Mouse (Mus musculus): ENCODE data around the gene Fam180a. TPM values are rescaled to one million over a fixed set of nuclear protein-coding genes. Genes with fewer than 3 reads are reported as not detected.

Gene Fam180a
- polyA plus RNA-seq, 1 experiment from 2014 or later, result 0.39 TPM

- Histone ChIP-seq H3K27ac (no peak overlapping the region), H3K27me3 (no peaks in the 10 kb centered on the region), H3K4me2 (replicated peaks) (no peak overlapping the region), H3K4me1 (no peaks in the 10 kb centered on the region), H3K9ac (no peak overlapping the region), H3K9me3 (replicated peaks) (no peaks in the 10 kb centered on the region), H3K4me3 (no peak overlapping the region), H3K36me3 (no peaks in the 10 kb centered on the region)
- WGBS, result 73% methylated on average over 10 of the region's 10 CpGs
- ATAC-seq (ENCODE audit: low FRiP score), result no peak
Observed at GRCm38 (mm10) chr6:35277903-35278587, 47.9 kb downstream of the Fam180a start.

- Histone ChIP-seq H3K27ac (no peak overlapping the region), H3K27me3 (no peaks in the 10 kb centered on the region), H3K4me3 (no peak overlapping the region), H3K4me1 (no peaks in the 10 kb centered on the region), H3K9ac (no peak overlapping the region), H3K36me3 (no peaks in the 10 kb centered on the region), H3K4me2 (replicated peaks) (no peak overlapping the region), H3K9me3 (replicated peaks) (no peaks in the 10 kb centered on the region)
- WGBS, result 83% methylated on average over 11 of the region's 11 CpGs
- ATAC-seq (ENCODE audit: low FRiP score), result no peak
Observed at GRCm38 (mm10) chr6:35273391-35274082, 52.4 kb downstream of the Fam180a start.

- 80% methylated on average over 20 of the region's 20 CpGs for WGBS
- ATAC-seq (ENCODE audit: low FRiP score), result no peak
- no peak overlapping the region for H3K4me2 ChIP-seq (replicated peaks)
- H3K36me3 ChIP-seq, result no peaks in the 10 kb centered on the region
- no peak overlapping the region for H3K4me3 ChIP-seq
- no peaks in the 10 kb centered on the region for H3K4me1 ChIP-seq
- no peak overlapping the region for H3K9ac ChIP-seq
- H3K27me3 ChIP-seq, result no peaks in the 10 kb centered on the region
- no peaks in the 10 kb centered on the region for H3K9me3 ChIP-seq (replicated peaks)
- no peak overlapping the region for H3K27ac ChIP-seq
Observed at GRCm38 (mm10) chr6:35271868-35272765, 53.8 kb downstream of the Fam180a start.

- H3K4me2 ChIP-seq (replicated peaks), result no peak overlapping the region
- no peak overlapping the region for H3K27ac ChIP-seq
- H3K9ac ChIP-seq, result no peak overlapping the region
- no peaks in the 10 kb centered on the region for H3K36me3 ChIP-seq
- H3K9me3 ChIP-seq (replicated peaks), result no peaks in the 10 kb centered on the region
- WGBS, result 85% methylated on average over 12 of the region's 12 CpGs
- no peak for ATAC-seq (ENCODE audit: low FRiP score)
- no peaks in the 10 kb centered on the region for H3K4me1 ChIP-seq
- H3K27me3 ChIP-seq, result no peaks in the 10 kb centered on the region
- no peak overlapping the region for H3K4me3 ChIP-seq
Observed at GRCm38 (mm10) chr6:35271094-35271855, 54.7 kb downstream of the Fam180a start.

- no peaks in the 10 kb centered on the region for H3K9me3 ChIP-seq (replicated peaks)
- H3K4me3 ChIP-seq, result no peak overlapping the region
- no peaks in the 10 kb centered on the region for H3K27me3 ChIP-seq
- WGBS, result 82% methylated on average over 13 of the region's 13 CpGs
- no peak overlapping the region for H3K4me2 ChIP-seq (replicated peaks)
- no peak for ATAC-seq (ENCODE audit: low FRiP score)
- no peak overlapping the region for H3K27ac ChIP-seq
- H3K4me1 ChIP-seq, result no peaks in the 10 kb centered on the region
- no peak overlapping the region for H3K9ac ChIP-seq
- no peaks in the 10 kb centered on the region for H3K36me3 ChIP-seq
Observed at GRCm38 (mm10) chr6:35269643-35270042, 56.3 kb downstream of the Fam180a start.

- Histone ChIP-seq H3K36me3 (0 out of 2 replicates have a peak, but pooled peaks cover under 1% of the 10 kb centered on the region), H3K9ac (no peak overlapping the region), H3K4me3 (no peak overlapping the region), H3K4me2 (replicated peaks) (no peak overlapping the region), H3K27me3 (no peaks in the 10 kb centered on the region), H3K4me1 (no peaks in the 10 kb centered on the region), H3K27ac (no peak overlapping the region), H3K9me3 (replicated peaks) (no peaks in the 10 kb centered on the region)
- no peak for ATAC-seq (ENCODE audit: low FRiP score)
- 97% methylated on average over 13 of the region's 13 CpGs for WGBS
Observed at GRCm38 (mm10) chr6:35268711-35269110, 57.2 kb downstream of the Fam180a start.

GRCm38 (mm10) chr6:35265580-35266278 lies 60.2 kb downstream of the Fam180a start:
- Histone ChIP-seq H3K27ac (peak overlapping the region; percentile 36; the same call in 1 of the 2 replicates), H3K4me3 (no peak overlapping the region), H3K27me3 (no peaks in the 10 kb centered on the region), H3K4me2 (replicated peaks) (no peak overlapping the region), H3K9me3 (replicated peaks) (no peaks in the 10 kb centered on the region), H3K4me1 (no peaks in the 10 kb centered on the region), H3K36me3 (peaks cover 25% of the 10 kb centered on the region), H3K9ac (no peak overlapping the region)
- no peak for ATAC-seq (ENCODE audit: low FRiP score)
- WGBS, result 83% methylated on average over 15 of the region's 15 CpGs

Other genes with a start within 250 kb of the Fam180a start
- gene Cnot4, start 192.4 kb downstream of the Fam180a start, polyA plus RNA-seq (2016; fragmentation: Nextera tagmentation; extraction: Ambion mirVana), result 32.6 and 33.0 TPM in 2 replicates
- gene Nup205, start 148.7 kb downstream of the Fam180a start, polyA plus RNA-seq (2016; fragmentation: Nextera tagmentation; extraction: Ambion mirVana), result 42.4 and 42.8 TPM in 2 replicates
- 0.77 and 1.3 TPM in 2 replicates for gene Slc13a4, start 18.0 kb downstream of the Fam180a start, polyA plus RNA-seq (2016; fragmentation: Nextera tagmentation; extraction: Ambion mirVana)
- 171 and 183 TPM in 2 replicates for gene Mtpn, start 213.7 kb upstream of the Fam180a start, polyA plus RNA-seq (2016; fragmentation: Nextera tagmentation; extraction: Ambion mirVana)

Data from hindbrain, embryonic 12.5 days (tissue).